Mouse (Mus musculus): ENCODE measurements at regions not wholly inside any gene's neighbourhood (a gene's known extent, or its start where the extent isn't known, plus 50 kb on each side); places are given as distances from the start of the nearest gene placed in this dataset.

DNA sequence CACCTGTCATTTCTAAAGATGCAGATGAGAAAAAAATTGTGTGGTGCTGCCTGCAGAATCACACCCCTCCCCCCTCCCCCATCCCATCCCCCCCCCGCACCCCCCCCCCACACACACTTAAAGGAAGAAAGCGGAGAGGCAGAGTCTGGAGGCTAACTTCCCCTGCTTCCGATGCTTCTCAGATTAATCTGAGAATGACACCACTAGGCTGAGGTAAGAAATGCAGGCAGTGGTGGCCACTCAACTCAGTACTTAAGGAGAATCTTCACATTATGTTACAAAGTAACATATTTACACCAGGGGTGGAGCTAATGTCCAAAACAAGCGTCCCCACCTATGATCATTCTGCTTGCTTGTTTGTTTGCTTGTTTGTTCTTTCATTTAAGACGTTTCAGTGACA is 309.4 kb downstream of the Setd4 start:
- H3K4me1 ChIP-seq (ENCODE audit: control insufficient read depth, insufficient read depth, low read length), result peaks cover 13% of the 10 kb centered on the region; the same call in 1 of the 2 replicates
- no peaks in the 10 kb centered on the region for H3K9me3 ChIP-seq (ENCODE audit: control insufficient read depth, low read length)
- no peak overlapping the region for H3K4me3 ChIP-seq (ENCODE audit: low read depth, low read length)
- DNase-seq (ENCODE audit: low spot score) (no peak), ATAC-seq (ENCODE audit: insufficient number of reproducible peaks, low FRiP score, low TSS enrichment, low read depth) (no peak)
- WGBS, result 55% methylated on average over 4 of the region's 5 CpGs
- no peaks in the 10 kb centered on the region for H3K36me3 ChIP-seq (ENCODE audit: control insufficient read depth, insufficient read depth, low read length)
- no peak overlapping the region for H3K4me2 ChIP-seq (ENCODE audit: low read depth, severe bottlenecking)
- H3K27me3 ChIP-seq (ENCODE audit: control insufficient read depth, insufficient read depth, low read length), result peaks cover 2% of the 10 kb centered on the region; the same call in 1 of the 2 replicates
- H3K9ac ChIP-seq (ENCODE audit: low read length), result no peak overlapping the region
- H3K27ac ChIP-seq (replicated peaks; ENCODE audit: low read depth, low read length), result no peak overlapping the region

DNA sequence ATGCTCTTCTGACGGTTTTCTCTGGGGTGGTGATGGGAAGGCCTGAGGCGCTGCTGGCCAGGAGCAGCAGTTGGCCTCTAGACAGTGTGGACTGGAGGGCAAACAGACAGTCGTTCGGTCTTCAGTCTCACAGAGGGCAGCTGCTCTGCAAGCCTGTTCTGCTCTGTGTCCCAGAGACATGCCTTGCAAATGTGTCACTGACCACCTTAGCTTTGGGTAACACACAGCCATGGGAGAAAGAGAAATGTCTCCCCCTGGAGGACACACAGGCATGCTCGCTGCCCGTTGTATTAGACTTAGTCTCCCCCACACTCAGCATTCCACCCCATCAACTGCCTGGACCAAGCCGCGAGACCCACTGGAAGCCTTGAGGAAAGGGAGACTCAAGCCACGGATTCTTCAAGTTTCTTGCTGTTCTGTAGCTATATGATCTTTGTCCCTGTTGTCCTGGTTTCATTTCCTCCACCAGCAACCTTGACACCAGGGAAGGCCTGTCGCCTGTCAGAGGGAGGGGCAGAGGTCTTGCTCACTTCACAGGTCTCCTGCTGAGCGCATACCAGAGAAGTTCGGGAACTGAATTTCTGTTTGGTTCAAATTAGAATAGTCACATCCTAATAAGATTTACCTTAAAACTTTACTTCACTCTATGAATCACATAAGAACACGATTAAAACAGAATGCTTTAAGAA is 310.8 kb downstream of the Setd4 start:
- H3K4me3 ChIP-seq (ENCODE audit: low read depth, low read length), result no peak overlapping the region
- ATAC-seq (ENCODE audit: insufficient number of reproducible peaks, low FRiP score, low TSS enrichment, low read depth) (peak; percentile 75), DNase-seq (ENCODE audit: low spot score) (peak; percentile 88)
- H3K36me3 ChIP-seq (ENCODE audit: control insufficient read depth, insufficient read depth, low read length), result no peaks in the 10 kb centered on the region
- H3K27ac ChIP-seq (replicated peaks; ENCODE audit: low read depth, low read length), result no peak overlapping the region
- no peaks in the 10 kb centered on the region for H3K9me3 ChIP-seq (ENCODE audit: control insufficient read depth, low read length)
- H3K4me1 ChIP-seq (ENCODE audit: control insufficient read depth, insufficient read depth, low read length), result peaks cover 13% of the 10 kb centered on the region; the same call in 1 of the 2 replicates
- H3K27me3 ChIP-seq (ENCODE audit: control insufficient read depth, insufficient read depth, low read length), result peaks cover 2% of the 10 kb centered on the region; the same call in 1 of the 2 replicates
- H3K9ac ChIP-seq (ENCODE audit: low read length), result no peak overlapping the region
- 18% methylated on average over 13 of the region's 13 CpGs for WGBS
- H3K4me2 ChIP-seq (ENCODE audit: low read depth, severe bottlenecking), result no peak overlapping the region

DNA sequence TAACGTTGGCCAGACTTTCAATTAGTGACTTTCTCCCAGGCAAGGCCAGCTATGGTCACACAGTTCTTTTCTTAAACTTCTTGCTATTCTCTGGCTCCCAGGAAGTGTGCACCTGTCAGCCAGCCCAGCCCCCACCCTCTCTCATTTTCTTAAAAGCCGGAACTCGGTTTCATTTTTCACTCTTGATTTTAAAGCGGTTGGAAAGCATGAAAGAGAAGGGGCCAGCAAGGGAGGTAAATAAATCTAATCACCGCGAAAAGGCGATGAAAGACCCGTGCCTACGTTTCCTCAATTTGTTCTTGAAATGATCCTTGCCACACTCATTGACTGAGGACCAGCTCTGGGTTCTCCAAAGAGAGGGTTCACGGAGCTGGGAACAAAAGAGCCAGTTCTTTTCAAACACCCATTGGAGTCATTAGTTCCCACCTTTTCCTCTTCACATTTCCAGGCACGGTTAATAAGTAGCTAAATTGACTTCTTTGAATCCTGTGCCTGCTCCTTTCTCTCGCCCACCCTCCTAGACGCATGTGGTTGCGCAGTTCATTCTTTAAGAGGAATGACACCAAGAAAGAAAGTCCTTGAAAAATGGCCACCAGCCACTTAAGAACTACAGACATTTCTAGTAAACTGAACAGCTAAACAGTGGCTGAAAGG is 311.6 kb downstream of the Setd4 start:
- WGBS, result 26% methylated on average over 14 of the region's 14 CpGs
- no peak overlapping the region for H3K4me2 ChIP-seq (ENCODE audit: low read depth, severe bottlenecking)

DNA sequence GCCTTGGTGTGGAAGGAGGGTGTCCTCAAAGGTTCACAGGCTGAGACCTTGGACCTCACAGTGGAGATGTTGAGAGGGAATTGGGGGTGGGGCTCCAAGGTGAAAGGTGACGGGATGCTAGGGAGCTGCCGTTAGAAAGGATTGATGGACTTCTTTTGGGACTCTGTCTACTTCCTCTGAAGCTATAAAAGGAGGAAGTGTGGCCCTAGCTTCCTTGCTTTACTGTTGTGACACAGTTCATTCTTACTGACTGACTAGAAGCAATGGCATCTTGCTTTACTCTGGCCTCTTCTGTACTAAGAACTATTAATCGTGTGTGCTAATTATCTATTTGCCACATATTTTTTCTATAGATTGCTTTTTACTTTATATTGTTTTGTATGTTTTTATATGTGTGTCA is 315.8 kb downstream of the Setd4 start:
- Histone ChIP-seq H3K27me3 (ENCODE audit: control insufficient read depth, insufficient read depth, low read length) (no peaks in the 10 kb centered on the region), H3K4me3 (ENCODE audit: low read depth, low read length) (no peak overlapping the region), H3K9me3 (ENCODE audit: control insufficient read depth, low read length) (no peaks in the 10 kb centered on the region; the same call in 1 of the 2 replicates), H3K9ac (ENCODE audit: low read length) (no peak overlapping the region), H3K36me3 (ENCODE audit: control insufficient read depth, insufficient read depth, low read length) (no peaks in the 10 kb centered on the region), H3K4me2 (ENCODE audit: low read depth, severe bottlenecking) (no peak overlapping the region), H3K4me1 (ENCODE audit: control insufficient read depth, insufficient read depth, low read length) (peaks cover 10% of the 10 kb centered on the region; the same call in 1 of the 2 replicates), H3K27ac (replicated peaks; ENCODE audit: low read depth, low read length) (no peak overlapping the region)
- 53% methylated on average over 3 of the region's 3 CpGs for WGBS
- DNase-seq (ENCODE audit: low spot score) (no peak), ATAC-seq (ENCODE audit: insufficient number of reproducible peaks, low FRiP score, low TSS enrichment, low read depth) (no peak)

More for the DNA sequence above, 311.6 kb downstream of the Setd4 start:
- Histone ChIP-seq H3K36me3 (ENCODE audit: control insufficient read depth, insufficient read depth, low read length) (no peaks in the 10 kb centered on the region), H3K4me3 (ENCODE audit: low read depth, low read length) (no peak overlapping the region), H3K27ac (replicated peaks; ENCODE audit: low read depth, low read length) (no peak overlapping the region), H3K9me3 (ENCODE audit: control insufficient read depth, low read length) (no peaks in the 10 kb centered on the region), H3K9ac (ENCODE audit: low read length) (no peak overlapping the region), H3K4me1 (ENCODE audit: control insufficient read depth, insufficient read depth, low read length) (peaks cover 13% of the 10 kb centered on the region; the same call in 1 of the 2 replicates), H3K27me3 (ENCODE audit: control insufficient read depth, insufficient read depth, low read length) (peaks cover 2% of the 10 kb centered on the region; the same call in 1 of the 2 replicates)
- no peak for ATAC-seq (ENCODE audit: insufficient number of reproducible peaks, low FRiP score, low TSS enrichment, low read depth)
- DNase-seq (ENCODE audit: low spot score), result peak; percentile 55

- Histone ChIP-seq H3K4me3 (ENCODE audit: low read depth, low read length) (no peak overlapping the region), H3K4me1 (ENCODE audit: control insufficient read depth, insufficient read depth, low read length) (peaks cover 5% of the 10 kb centered on the region; the same call in 1 of the 2 replicates), H3K9me3 (ENCODE audit: control insufficient read depth, low read length) (no peaks in the 10 kb centered on the region; the same call in 1 of the 2 replicates), H3K36me3 (ENCODE audit: control insufficient read depth, insufficient read depth, low read length) (no peaks in the 10 kb centered on the region), H3K27ac (replicated peaks; ENCODE audit: low read depth, low read length) (no peak overlapping the region), H3K27me3 (ENCODE audit: control insufficient read depth, insufficient read depth, low read length) (no peaks in the 10 kb centered on the region), H3K9ac (ENCODE audit: low read length) (no peak overlapping the region), H3K4me2 (ENCODE audit: low read depth, severe bottlenecking) (no peak overlapping the region)
- ATAC-seq (ENCODE audit: insufficient number of reproducible peaks, low FRiP score, low TSS enrichment, low read depth), result no peak
- WGBS, result 81% methylated on average over 2 of the region's 2 CpGs
- no peak for DNase-seq (ENCODE audit: low spot score)
Observed at GRCm38 (mm10) chr16:93287520-93287919, 316.3 kb downstream of the Setd4 start.

- WGBS, result 89% methylated on average over 3 of the region's 3 CpGs
- Histone ChIP-seq H3K4me2 (ENCODE audit: low read depth, severe bottlenecking) (no peak overlapping the region), H3K27ac (replicated peaks; ENCODE audit: low read depth, low read length) (no peak overlapping the region), H3K9ac (ENCODE audit: low read length) (no peak overlapping the region), H3K27me3 (ENCODE audit: control insufficient read depth, insufficient read depth, low read length) (no peaks in the 10 kb centered on the region), H3K9me3 (ENCODE audit: control insufficient read depth, low read length) (no peaks in the 10 kb centered on the region; the same call in 1 of the 2 replicates), H3K4me1 (ENCODE audit: control insufficient read depth, insufficient read depth, low read length) (no peaks in the 10 kb centered on the region), H3K36me3 (ENCODE audit: control insufficient read depth, insufficient read depth, low read length) (no peaks in the 10 kb centered on the region), H3K4me3 (ENCODE audit: low read depth, low read length) (no peak overlapping the region)
- ATAC-seq (ENCODE audit: insufficient number of reproducible peaks, low FRiP score, low TSS enrichment, low read depth) (no peak), DNase-seq (ENCODE audit: low spot score) (no peak)
Observed at GRCm38 (mm10) chr16:93286816-93287215, 317.0 kb downstream of the Setd4 start.

- Histone ChIP-seq H3K4me1 (ENCODE audit: control insufficient read depth, insufficient read depth, low read length) (no peaks in the 10 kb centered on the region), H3K9me3 (ENCODE audit: control insufficient read depth, low read length) (no peaks in the 10 kb centered on the region; the same call in 1 of the 2 replicates), H3K27ac (replicated peaks; ENCODE audit: low read depth, low read length) (no peak overlapping the region), H3K4me2 (ENCODE audit: low read depth, severe bottlenecking) (no peak overlapping the region), H3K36me3 (ENCODE audit: control insufficient read depth, insufficient read depth, low read length) (no peaks in the 10 kb centered on the region), H3K27me3 (ENCODE audit: control insufficient read depth, insufficient read depth, low read length) (no peaks in the 10 kb centered on the region), H3K4me3 (ENCODE audit: low read depth, low read length) (no peak overlapping the region), H3K9ac (ENCODE audit: low read length) (no peak overlapping the region)
- 91% methylated on average over 6 of the region's 6 CpGs for WGBS
- ATAC-seq (ENCODE audit: insufficient number of reproducible peaks, low FRiP score, low TSS enrichment, low read depth), result no peak
- DNase-seq (ENCODE audit: low spot score), result no peak
Observed at GRCm38 (mm10) chr16:93285191-93285590, 318.7 kb downstream of the Setd4 start.

DNA sequence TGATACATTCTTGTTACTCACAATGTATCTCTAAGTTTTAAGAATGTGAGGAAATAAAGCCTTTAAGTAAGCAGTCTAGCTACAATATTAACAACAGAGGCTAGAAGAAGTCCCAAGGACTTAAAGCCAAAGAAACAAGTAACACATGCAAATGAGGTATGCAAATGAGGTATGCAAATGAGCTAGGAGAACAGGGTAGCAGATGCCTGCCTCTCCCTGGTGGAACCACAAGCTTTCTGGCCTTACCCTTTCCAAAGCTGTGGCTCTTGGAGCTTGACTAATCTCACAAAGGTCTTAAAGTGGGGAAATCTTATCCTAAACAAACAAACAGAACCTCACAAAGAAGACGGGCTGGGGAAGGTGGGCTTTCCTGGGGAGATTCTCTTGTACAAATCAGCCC is 322.1 kb downstream of the Setd4 start:
- Histone ChIP-seq H3K36me3 (ENCODE audit: control insufficient read depth, insufficient read depth, low read length) (no peaks in the 10 kb centered on the region), H3K9me3 (ENCODE audit: control insufficient read depth, low read length) (no peaks in the 10 kb centered on the region; the same call in 1 of the 2 replicates), H3K4me1 (ENCODE audit: control insufficient read depth, insufficient read depth, low read length) (peaks cover 5% of the 10 kb centered on the region; the same call in 1 of the 2 replicates), H3K4me3 (ENCODE audit: low read depth, low read length) (no peak overlapping the region), H3K27me3 (ENCODE audit: control insufficient read depth, insufficient read depth, low read length) (no peaks in the 10 kb centered on the region), H3K27ac (replicated peaks; ENCODE audit: low read depth, low read length) (no peak overlapping the region), H3K4me2 (ENCODE audit: low read depth, severe bottlenecking) (no peak overlapping the region), H3K9ac (ENCODE audit: low read length) (no peak overlapping the region)
- 23% methylated on average over 1 of the region's 1 CpGs for WGBS
- ATAC-seq (ENCODE audit: insufficient number of reproducible peaks, low FRiP score, low TSS enrichment, low read depth) (no peak), DNase-seq (ENCODE audit: low spot score) (no peak)

Measured in limb, embryonic 11.5 days (tissue).